Mouse (Mus musculus) MEL (cell line): ENCODE measurements at regions not wholly inside any gene's neighbourhood (a gene's known extent, or its start where the extent isn't known, plus 50 kb on each side); places are given as distances from the start of the nearest gene placed in this dataset.

ENCODE experiments used
- CTCF ChIP-seq, 3 experiments: IDR thresholded peaks in 2 of 3; conservative IDR thresholded peaks in 1 of 3; 2 replicates each; pipeline ENCODE4 v1.5.1; 2011 to 2012; ENCODE audit warnings: low read length in 3 of 3, low read depth in 2 of 3, mild to moderate bottlenecking in 2 of 3, improper control_type of control experiment in 1 of 3, inconsistent platforms in 1 of 3, mixed read lengths in 1 of 3, moderate library complexity in 1 of 3; ENCODE audit not compliant: control insufficient read depth in 1 of 3, insufficient read depth in 1 of 3, poor library complexity in 1 of 3, severe bottlenecking in 1 of 3
- RCOR1 ChIP-seq: IDR thresholded peaks from 2 replicates; pipeline ENCODE4 v1.6.1; 2012; ENCODE audit warnings: low read depth, mild to moderate bottlenecking, inconsistent platforms, low read length, improper control_type of control experiment
- ZNF384 ChIP-seq: IDR thresholded peaks from 2 replicates; pipeline ENCODE4 v1.6.1; 2012; ENCODE audit warnings: low read depth, mild to moderate bottlenecking, inconsistent platforms, low read length, improper control_type of control experiment

DNA sequence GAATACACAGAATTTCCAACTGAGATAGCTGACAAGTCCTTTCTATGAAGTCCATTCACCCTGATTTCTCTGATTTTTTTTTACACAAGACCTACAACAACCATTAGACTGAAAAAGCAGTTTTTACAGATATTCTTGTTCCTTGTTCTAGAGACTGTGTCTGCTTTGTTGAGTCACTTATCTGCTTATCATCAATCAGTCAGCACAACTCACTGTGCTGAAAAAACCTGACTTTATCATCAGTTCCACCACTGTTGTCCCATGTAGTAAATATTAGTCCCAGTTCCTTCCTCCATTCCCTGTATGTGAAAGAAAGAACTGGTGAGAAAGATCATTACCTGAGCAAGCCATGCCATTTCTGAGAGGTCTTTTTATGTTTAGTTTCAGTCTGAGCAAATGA lies 73.8 kb upstream of the Sema3d start:
- TF ChIP-seq CTCF (IDR thresholded peaks at IDR 0.05 in 2 of 3, conservative IDR thresholded peaks at IDR 0.05 in 1 of 3; ENCODE audit: control insufficient read depth in 1 of 3, insufficient read depth in 1 of 3, low read depth in 2 of 3, low read length in 3 of 3, poor library complexity in 1 of 3, severe bottlenecking in 1 of 3) (no peak), RCOR1 (peak; percentile 62), ZNF384 (0 out of 2 replicates have a peak, but pooled peaks have one; percentile 45)
